Mouse (Mus musculus): ENCODE results near the gene Mipol1. TPM values are rescaled to one million over a fixed set of nuclear protein-coding genes. Genes with fewer than 3 reads are reported as not detected.

Gene Mipol1
- polyA plus RNA-seq, 1 experiment from 2014 or later: 5.8 TPM

DNA sequence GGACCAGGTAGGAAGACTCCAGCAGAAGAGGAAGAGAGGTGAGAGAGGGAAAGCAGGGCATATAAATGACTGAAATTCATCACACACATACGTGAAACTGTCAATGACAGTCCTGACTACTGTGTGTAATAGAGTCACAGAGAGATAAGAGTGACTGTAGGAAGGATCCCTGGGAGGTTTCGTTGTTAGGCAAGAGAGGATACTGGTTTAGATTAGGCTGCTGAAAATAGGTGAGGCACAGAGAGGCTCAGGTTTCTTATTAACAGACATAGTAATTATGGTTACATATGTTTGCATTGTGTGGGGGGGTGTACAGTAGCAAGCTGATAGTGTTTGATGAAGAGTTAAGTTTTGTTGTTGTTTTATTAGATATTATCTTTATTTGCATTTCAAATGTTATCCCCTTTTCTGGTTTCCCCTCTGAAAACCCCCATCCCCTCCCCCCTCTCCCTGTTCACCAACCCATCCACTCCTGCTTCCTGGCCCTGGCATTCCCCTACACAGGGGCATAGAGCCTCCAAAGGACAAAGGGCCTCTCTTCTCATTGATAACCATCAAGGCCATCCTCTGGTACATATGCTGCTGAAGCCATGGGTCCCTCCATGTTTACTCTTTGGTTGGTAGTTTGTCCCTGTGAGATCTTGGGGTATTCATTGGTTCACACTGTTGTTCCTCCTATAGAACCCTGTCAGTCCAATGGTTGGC is 157.5 kb downstream of the Mipol1 start:
- H3K9me3 ChIP-seq (ENCODE audit: control insufficient read depth, low read length): no peaks in the 10 kb centered on the region
- ATAC-seq (ENCODE audit: insufficient read depth, low FRiP score, low TSS enrichment) (no peak), DNase-seq (ENCODE audit: low spot score) (no peak)
- H3K27ac ChIP-seq (ENCODE audit: low read depth, low read length): no peak overlapping the region
- H3K4me2 ChIP-seq (ENCODE audit: low read depth): no peak overlapping the region
- H3K27me3 ChIP-seq (ENCODE audit: control insufficient read depth, insufficient read depth, low read length): no peaks in the 10 kb centered on the region
- no peak overlapping the region for H3K4me3 ChIP-seq (ENCODE audit: low read depth, low read length)
- no peaks in the 10 kb centered on the region for H3K4me1 ChIP-seq (ENCODE audit: control insufficient read depth, insufficient read depth, low read length)
- no peak overlapping the region for H3K9ac ChIP-seq (ENCODE audit: low read length)
- WGBS: 88% methylated on average over 2 of the region's 2 CpGs
- no peaks in the 10 kb centered on the region for H3K36me3 ChIP-seq (ENCODE audit: control insufficient read depth, insufficient read depth, low read length)

DNA sequence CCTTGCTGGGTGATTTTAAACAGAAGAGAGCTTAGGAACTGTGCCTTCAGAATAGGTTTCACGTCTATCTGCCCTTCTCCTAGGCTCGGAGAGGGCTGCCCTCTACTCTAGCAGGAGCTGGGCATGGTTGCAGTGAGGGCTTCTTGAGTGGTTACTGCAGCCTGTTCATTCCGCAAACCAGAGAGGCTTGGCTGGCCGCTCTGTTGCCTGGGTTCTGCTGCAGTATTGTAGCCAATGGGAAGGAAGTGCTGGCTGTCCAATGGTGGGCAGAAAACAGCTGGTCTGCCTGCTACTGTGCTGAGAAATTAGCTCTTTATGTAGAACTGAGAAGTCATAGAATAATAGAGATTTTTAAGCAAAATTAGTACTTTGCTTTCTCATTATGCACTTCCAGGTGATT is 169.3 kb downstream of the Mipol1 start:
- Histone ChIP-seq H3K4me2 (ENCODE audit: low read depth) (no peak overlapping the region), H3K9ac (ENCODE audit: low read length) (no peak overlapping the region), H3K4me3 (ENCODE audit: low read depth, low read length) (no peak overlapping the region), H3K27me3 (ENCODE audit: control insufficient read depth, insufficient read depth, low read length) (no peaks in the 10 kb centered on the region), H3K4me1 (ENCODE audit: control insufficient read depth, insufficient read depth, low read length) (no peaks in the 10 kb centered on the region), H3K9me3 (ENCODE audit: control insufficient read depth, low read length) (no peaks in the 10 kb centered on the region), H3K36me3 (ENCODE audit: control insufficient read depth, insufficient read depth, low read length) (no peaks in the 10 kb centered on the region), H3K27ac (ENCODE audit: low read depth, low read length) (no peak overlapping the region)
- ATAC-seq (ENCODE audit: insufficient read depth, low FRiP score, low TSS enrichment) (no peak; the same call in 1 of the 2 replicates), DNase-seq (ENCODE audit: low spot score) (no peak)
- 62% methylated on average over 4 of the region's 4 CpGs for WGBS

DNA sequence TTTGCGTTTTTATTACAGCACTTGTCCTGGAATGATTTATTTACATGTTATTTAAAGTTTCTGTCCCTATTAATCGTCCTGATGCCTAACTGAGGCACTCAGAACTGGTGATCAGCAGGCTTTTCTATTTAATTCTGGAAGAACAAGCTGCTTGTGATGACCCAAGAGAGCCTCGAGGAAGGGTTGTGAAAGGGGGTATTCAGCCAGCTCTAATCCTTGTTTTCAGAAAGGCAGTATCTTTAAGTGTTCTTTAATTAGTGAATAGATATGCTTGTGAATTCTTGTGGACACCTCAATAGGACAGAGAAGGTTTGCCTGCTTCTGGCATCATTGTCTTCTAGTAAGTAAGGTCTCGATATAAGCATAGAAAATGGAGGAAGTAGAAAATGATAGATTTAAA is 170.0 kb downstream of the Mipol1 start:
- 32% methylated on average over 4 of the region's 4 CpGs for WGBS
- Histone ChIP-seq H3K9ac (ENCODE audit: low read length) (no peak overlapping the region), H3K27me3 (ENCODE audit: control insufficient read depth, insufficient read depth, low read length) (no peaks in the 10 kb centered on the region), H3K4me1 (ENCODE audit: control insufficient read depth, insufficient read depth, low read length) (no peaks in the 10 kb centered on the region), H3K4me2 (ENCODE audit: low read depth) (no peak overlapping the region), H3K9me3 (ENCODE audit: control insufficient read depth, low read length) (no peaks in the 10 kb centered on the region), H3K4me3 (ENCODE audit: low read depth, low read length) (no peak overlapping the region), H3K27ac (ENCODE audit: low read depth, low read length) (no peak overlapping the region), H3K36me3 (ENCODE audit: control insufficient read depth, insufficient read depth, low read length) (no peaks in the 10 kb centered on the region)
- ATAC-seq (ENCODE audit: insufficient read depth, low FRiP score, low TSS enrichment): no peak
- no peak for DNase-seq (ENCODE audit: low spot score)

DNA sequence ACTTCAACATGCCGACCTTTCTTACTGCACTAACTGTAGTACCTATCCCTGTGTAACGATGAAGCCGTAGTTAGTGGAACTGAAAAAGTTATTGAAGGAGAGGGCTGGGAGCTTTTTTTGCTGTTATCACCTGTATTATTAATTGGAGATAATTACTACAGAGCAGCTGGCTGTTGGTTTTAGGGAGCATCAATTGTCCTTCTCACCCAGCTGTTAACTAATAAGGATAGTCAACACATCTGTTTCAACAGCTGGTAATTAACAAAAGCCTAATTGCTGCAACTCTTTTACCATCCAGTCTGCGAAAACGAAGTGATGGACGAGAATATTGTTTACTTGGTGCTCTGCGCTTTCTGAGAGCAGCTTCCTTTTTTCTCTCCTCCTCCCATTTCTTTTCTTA is 170.9 kb downstream of the Mipol1 start:
- H3K4me1 ChIP-seq (ENCODE audit: control insufficient read depth, insufficient read depth, low read length): no peaks in the 10 kb centered on the region
- no peak overlapping the region for H3K27ac ChIP-seq (ENCODE audit: low read depth, low read length)
- ATAC-seq (ENCODE audit: insufficient read depth, low FRiP score, low TSS enrichment) (no peak), DNase-seq (ENCODE audit: low spot score) (no peak)
- H3K27me3 ChIP-seq (ENCODE audit: control insufficient read depth, insufficient read depth, low read length): no peaks in the 10 kb centered on the region
- no peak overlapping the region for H3K9ac ChIP-seq (ENCODE audit: low read length)
- H3K9me3 ChIP-seq (ENCODE audit: control insufficient read depth, low read length): no peaks in the 10 kb centered on the region
- H3K4me3 ChIP-seq (ENCODE audit: low read depth, low read length): no peak overlapping the region
- 32% methylated on average over 7 of the region's 7 CpGs for WGBS
- H3K36me3 ChIP-seq (ENCODE audit: control insufficient read depth, insufficient read depth, low read length): no peaks in the 10 kb centered on the region
- no peak overlapping the region for H3K4me2 ChIP-seq (ENCODE audit: low read depth)

DNA sequence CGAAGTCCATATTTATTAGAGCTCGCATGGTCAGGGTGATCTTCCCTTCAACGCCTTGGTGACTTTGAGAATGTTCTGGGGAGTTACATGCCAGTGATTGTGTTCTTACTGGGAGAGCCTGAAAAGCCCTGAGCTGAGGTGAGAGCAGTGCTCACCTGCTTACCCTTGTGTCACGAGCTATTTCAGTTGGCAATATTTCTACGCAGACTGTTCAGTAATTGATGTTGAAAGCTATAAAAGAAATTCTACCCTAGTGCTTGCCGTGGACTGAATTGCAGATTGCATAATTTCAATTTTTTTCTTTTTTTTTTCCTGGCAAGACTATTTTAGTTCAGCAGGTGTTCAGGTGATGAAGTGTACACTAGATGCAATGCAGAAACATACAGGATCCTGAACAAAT is 172.1 kb downstream of the Mipol1 start:
- H3K27me3 ChIP-seq (ENCODE audit: control insufficient read depth, insufficient read depth, low read length): no peaks in the 10 kb centered on the region
- DNase-seq (ENCODE audit: low spot score) (no peak), ATAC-seq (ENCODE audit: insufficient read depth, low FRiP score, low TSS enrichment) (no peak)
- no peaks in the 10 kb centered on the region for H3K4me1 ChIP-seq (ENCODE audit: control insufficient read depth, insufficient read depth, low read length)
- 88% methylated on average over 6 of the region's 6 CpGs for WGBS
- H3K9ac ChIP-seq (ENCODE audit: low read length): no peak overlapping the region
- no peaks in the 10 kb centered on the region for H3K9me3 ChIP-seq (ENCODE audit: control insufficient read depth, low read length)
- no peaks in the 10 kb centered on the region for H3K36me3 ChIP-seq (ENCODE audit: control insufficient read depth, insufficient read depth, low read length)
- no peak overlapping the region for H3K4me2 ChIP-seq (ENCODE audit: low read depth)
- no peak overlapping the region for H3K4me3 ChIP-seq (ENCODE audit: low read depth, low read length)
- no peak overlapping the region for H3K27ac ChIP-seq (ENCODE audit: low read depth, low read length)

DNA sequence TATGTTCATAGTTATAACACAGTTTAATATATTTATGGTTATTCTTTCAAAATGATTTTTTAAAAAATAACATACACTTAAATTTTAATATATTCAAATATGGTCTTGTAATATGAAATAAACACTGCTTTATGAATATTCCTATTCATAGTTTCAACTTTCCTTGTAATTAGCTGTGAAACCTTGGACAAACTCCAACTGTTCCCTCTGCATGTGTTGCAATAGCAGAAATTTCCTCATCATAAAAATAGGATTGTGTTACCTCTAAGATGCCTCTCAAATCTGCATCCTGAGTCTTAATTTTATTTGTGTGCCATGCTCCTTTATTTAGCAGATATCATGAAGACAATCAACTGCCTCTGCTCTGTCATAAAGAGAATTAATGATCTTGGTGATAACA is 179.7 kb downstream of the Mipol1 start:
- Histone ChIP-seq H3K9me3 (ENCODE audit: control insufficient read depth, low read length) (no peaks in the 10 kb centered on the region), H3K4me1 (ENCODE audit: control insufficient read depth, insufficient read depth, low read length) (no peaks in the 10 kb centered on the region), H3K27ac (ENCODE audit: low read depth, low read length) (no peak overlapping the region), H3K36me3 (ENCODE audit: control insufficient read depth, insufficient read depth, low read length) (no peaks in the 10 kb centered on the region), H3K27me3 (ENCODE audit: control insufficient read depth, insufficient read depth, low read length) (no peaks in the 10 kb centered on the region), H3K4me2 (ENCODE audit: low read depth) (no peak overlapping the region), H3K4me3 (ENCODE audit: low read depth, low read length) (no peak overlapping the region), H3K9ac (ENCODE audit: low read length) (no peak overlapping the region)
- DNase-seq (ENCODE audit: low spot score) (no peak), ATAC-seq (ENCODE audit: insufficient read depth, low FRiP score, low TSS enrichment) (no peak)

DNA sequence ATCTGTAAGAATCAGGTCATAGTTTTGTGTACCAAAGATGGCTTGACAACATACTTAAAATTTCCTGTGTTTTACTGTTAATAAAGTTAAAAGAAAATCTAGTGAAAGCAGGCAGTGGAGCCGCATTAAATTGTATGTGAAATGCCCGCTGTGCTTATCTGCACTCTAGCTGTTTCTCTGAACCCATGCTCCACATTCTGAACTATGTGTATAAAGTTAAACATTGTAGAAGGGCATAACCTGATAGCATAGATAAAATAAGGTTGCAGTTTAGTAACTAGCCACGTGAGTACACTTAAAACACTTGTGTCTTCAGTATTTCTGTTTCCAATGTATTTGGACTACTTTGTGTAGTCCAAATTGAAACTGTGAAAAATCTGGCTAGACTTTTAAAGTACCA is 183.6 kb downstream of the Mipol1 start:
- ATAC-seq (ENCODE audit: insufficient read depth, low FRiP score, low TSS enrichment) (no peak), DNase-seq (ENCODE audit: low spot score) (no peak)
- Histone ChIP-seq H3K27me3 (ENCODE audit: control insufficient read depth, insufficient read depth, low read length) (no peaks in the 10 kb centered on the region), H3K4me2 (ENCODE audit: low read depth) (no peak overlapping the region), H3K36me3 (ENCODE audit: control insufficient read depth, insufficient read depth, low read length) (no peaks in the 10 kb centered on the region), H3K9me3 (ENCODE audit: control insufficient read depth, low read length) (no peaks in the 10 kb centered on the region), H3K4me3 (ENCODE audit: low read depth, low read length) (no peak overlapping the region), H3K4me1 (ENCODE audit: control insufficient read depth, insufficient read depth, low read length) (no peaks in the 10 kb centered on the region), H3K27ac (ENCODE audit: low read depth, low read length) (no peak overlapping the region), H3K9ac (ENCODE audit: low read length) (no peak overlapping the region)
- WGBS: 85% methylated on average over 3 of the region's 3 CpGs

DNA sequence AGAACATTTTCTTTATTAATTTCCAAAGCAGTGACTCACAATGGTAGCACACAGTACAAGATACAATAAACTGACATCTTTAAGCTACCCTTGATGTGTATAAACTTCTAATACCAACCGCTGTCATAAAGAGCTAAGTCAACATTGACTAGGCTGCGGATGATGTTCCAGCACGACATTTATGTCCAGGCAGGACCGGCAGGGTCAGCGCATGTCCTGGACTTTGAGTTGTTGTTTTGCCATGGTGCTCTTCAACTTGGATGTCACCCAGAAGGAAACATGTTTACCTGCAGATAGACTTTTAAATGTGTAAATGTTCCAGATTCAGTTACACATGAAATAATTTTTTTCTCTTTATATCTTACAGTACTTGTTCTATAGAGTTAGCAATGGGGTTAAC is 194.7 kb downstream of the Mipol1 start:
- no peak for ATAC-seq (ENCODE audit: insufficient read depth, low FRiP score, low TSS enrichment)
- WGBS: 91% methylated on average over 5 of the region's 5 CpGs
- Histone ChIP-seq H3K27me3 (ENCODE audit: control insufficient read depth, insufficient read depth, low read length) (no peaks in the 10 kb centered on the region), H3K9ac (ENCODE audit: low read length) (no peak overlapping the region), H3K4me1 (ENCODE audit: control insufficient read depth, insufficient read depth, low read length) (no peaks in the 10 kb centered on the region), H3K4me2 (ENCODE audit: low read depth) (no peak overlapping the region), H3K4me3 (ENCODE audit: low read depth, low read length) (no peak overlapping the region), H3K36me3 (ENCODE audit: control insufficient read depth, insufficient read depth, low read length) (no peaks in the 10 kb centered on the region), H3K27ac (ENCODE audit: low read depth, low read length) (no peak overlapping the region), H3K9me3 (ENCODE audit: control insufficient read depth, low read length) (no peaks in the 10 kb centered on the region)
- DNase-seq (ENCODE audit: low spot score): no peak

DNA sequence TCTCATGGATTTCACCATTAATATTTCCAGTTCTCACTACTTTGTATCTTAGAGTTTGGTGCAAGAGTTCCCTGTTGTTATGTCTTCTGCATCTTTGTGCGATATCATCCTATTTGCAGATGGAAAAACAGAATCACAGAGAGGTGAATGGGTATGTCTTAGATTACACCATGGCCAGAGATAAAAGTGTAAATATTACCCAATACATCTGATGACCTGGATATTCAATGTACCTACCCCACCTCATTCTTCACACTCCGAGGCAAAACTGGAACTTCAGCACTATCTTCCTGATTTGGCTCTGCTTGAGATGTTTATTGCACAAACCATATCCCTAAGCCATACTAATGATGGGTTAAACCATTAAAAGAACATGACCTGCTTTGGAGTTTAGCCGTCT is 198.0 kb downstream of the Mipol1 start:
- H3K9ac ChIP-seq (ENCODE audit: low read length): no peak overlapping the region
- WGBS: 90% methylated on average over 3 of the region's 3 CpGs
- H3K9me3 ChIP-seq (ENCODE audit: control insufficient read depth, low read length): no peaks in the 10 kb centered on the region
- H3K4me3 ChIP-seq (ENCODE audit: low read depth, low read length): no peak overlapping the region
- H3K36me3 ChIP-seq (ENCODE audit: control insufficient read depth, insufficient read depth, low read length): no peaks in the 10 kb centered on the region
- H3K27ac ChIP-seq (ENCODE audit: low read depth, low read length): no peak overlapping the region
- no peak overlapping the region for H3K4me2 ChIP-seq (ENCODE audit: low read depth)
- ATAC-seq (ENCODE audit: insufficient read depth, low FRiP score, low TSS enrichment) (no peak), DNase-seq (ENCODE audit: low spot score) (no peak)
- H3K4me1 ChIP-seq (ENCODE audit: control insufficient read depth, insufficient read depth, low read length): no peaks in the 10 kb centered on the region
- no peaks in the 10 kb centered on the region for H3K27me3 ChIP-seq (ENCODE audit: control insufficient read depth, insufficient read depth, low read length)
